Mouse (Mus musculus) ES-Bruce4 (cell line): ENCODE measurements at regions not wholly inside any gene's neighbourhood (a gene's known extent, or its start where the extent isn't known, plus 50 kb on each side); places are given as distances from the start of the nearest gene placed in this dataset.

Experiments
- H3K27ac ChIP-seq: 2 replicates; pipeline ENCODE4 v1.5.1; 2012; ENCODE audit warnings: low read length, inconsistent platforms; ENCODE audit not compliant: insufficient read depth
- H3K27me3 ChIP-seq: 2 replicates; pipeline ENCODE4 v1.6.1; 2012; ENCODE audit warnings: mild to moderate bottlenecking, low read length, inconsistent platforms; ENCODE audit not compliant: control insufficient read depth, poor library complexity, insufficient read depth, severe bottlenecking
- H3K36me3 ChIP-seq: 2 replicates; pipeline ENCODE4 v1.6.1; 2012; ENCODE audit warnings: inconsistent platforms, mild to moderate bottlenecking, low read length, moderate library complexity; ENCODE audit not compliant: control insufficient read depth, poor library complexity, insufficient read depth, severe bottlenecking
- H3K4me1 ChIP-seq: one replicate; pipeline ENCODE4 v1.8.1; 2011; ENCODE audit warnings: low read length; ENCODE audit not compliant: control insufficient read depth, insufficient read depth
- H3K4me3 ChIP-seq: 2 replicates; pipeline ENCODE4 v1.5.1; 2011; ENCODE audit warnings: low read depth, mild to moderate bottlenecking, low read length
- H3K9ac ChIP-seq: 2 replicates; pipeline ENCODE4 v1.6.1; 2012; ENCODE audit warnings: low read depth, mild to moderate bottlenecking, inconsistent platforms; ENCODE audit not compliant: poor library complexity, severe bottlenecking
- H3K9me3 ChIP-seq: replicated peaks from 2 replicates; pipeline ENCODE4 v1.6.1; 2012; ENCODE audit warnings: mild to moderate bottlenecking, low read length, inconsistent platforms; ENCODE audit not compliant: control insufficient read depth, poor library complexity, insufficient read depth, severe bottlenecking
- CTCF ChIP-seq: IDR thresholded peaks from one replicate; pipeline ENCODE4 v1.8.1; 2011; ENCODE audit warnings: low read depth, low read length
- EP300 ChIP-seq: IDR thresholded peaks from 2 replicates; pipeline ENCODE4 v1.6.1; 2011; ENCODE audit warnings: low read depth, low read length; ENCODE audit not compliant: insufficient read depth
- POLR2A ChIP-seq: IDR thresholded peaks from one replicate; pipeline ENCODE4 v1.8.1; 2011; ENCODE audit warnings: low read length; ENCODE audit not compliant: insufficient read depth

GRCm38 (mm10) chr8:8812051-8812806 lies 121.9 kb upstream of the Arglu1 start:
- TF ChIP-seq EP300 (no peak), POLR2A (no peak), CTCF (no peak)
- Histone ChIP-seq H3K27ac (no peak overlapping the region), H3K9ac (no peak overlapping the region), H3K4me1 (no peaks in the 10 kb centered on the region), H3K36me3 (no peaks in the 10 kb centered on the region), H3K27me3 (no peaks in the 10 kb centered on the region), H3K9me3 (peaks cover 3% of the 10 kb centered on the region; the same call in 1 of the 2 replicates), H3K4me3 (no peak overlapping the region)

GRCm38 (mm10) chr8:8810928-8811327 lies 120.6 kb upstream of the Arglu1 start:
- H3K27me3 ChIP-seq, result no peaks in the 10 kb centered on the region
- H3K4me3 ChIP-seq, result no peak overlapping the region
- no peak for TF ChIP-seq EP300
- TF ChIP-seq CTCF, result no peak
- no peak for TF ChIP-seq POLR2A
- H3K9me3 ChIP-seq, result peaks cover 3% of the 10 kb centered on the region; the same call in 1 of the 2 replicates
- no peaks in the 10 kb centered on the region for H3K36me3 ChIP-seq
- no peak overlapping the region for H3K27ac ChIP-seq
- no peaks in the 10 kb centered on the region for H3K4me1 ChIP-seq
- H3K9ac ChIP-seq, result no peak overlapping the region

DNA sequence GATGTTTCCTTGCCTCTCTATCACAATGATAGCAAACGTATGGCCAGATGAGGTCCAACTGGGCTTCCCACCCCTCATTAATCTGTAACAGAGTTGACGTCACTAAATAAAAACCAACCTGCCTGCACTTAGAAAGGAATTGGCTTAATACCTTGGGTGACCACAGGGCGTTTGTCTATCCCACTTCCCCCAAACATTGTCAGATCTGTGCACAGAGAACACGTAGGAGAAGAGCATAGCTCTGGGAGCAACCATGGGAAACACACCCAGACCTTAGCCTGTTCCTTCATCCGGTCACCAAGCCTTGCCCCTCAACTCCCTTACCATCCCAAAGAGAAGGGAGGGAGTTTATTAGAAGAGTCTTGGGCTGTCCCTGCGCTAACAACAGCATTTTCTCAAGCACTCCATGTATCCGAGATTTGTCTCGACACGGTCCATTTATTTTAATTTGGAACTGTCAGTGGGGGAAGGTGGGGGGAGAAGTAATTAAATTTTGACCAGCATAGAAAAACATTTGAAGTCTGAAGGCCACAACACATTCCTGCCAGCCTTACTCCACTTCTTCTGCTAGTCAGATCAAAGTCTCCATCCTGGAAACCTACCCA lies 119.6 kb upstream of the Arglu1 start:
- Histone ChIP-seq H3K4me1 (no peaks in the 10 kb centered on the region), H3K36me3 (no peaks in the 10 kb centered on the region), H3K27ac (no peak overlapping the region), H3K4me3 (no peak overlapping the region), H3K27me3 (no peaks in the 10 kb centered on the region), H3K9ac (no peak overlapping the region), H3K9me3 (peaks cover 3% of the 10 kb centered on the region; the same call in 1 of the 2 replicates)
- TF ChIP-seq EP300, result no peak
- TF ChIP-seq CTCF, result no peak

GRCm38 (mm10) chr8:8809349-8809748 lies 119.0 kb upstream of the Arglu1 start:
- no peaks in the 10 kb centered on the region for H3K4me1 ChIP-seq
- no peak overlapping the region for H3K27ac ChIP-seq
- H3K9ac ChIP-seq, result no peak overlapping the region
- peaks cover 3% of the 10 kb centered on the region; the same call in 1 of the 2 replicates for H3K9me3 ChIP-seq
- H3K27me3 ChIP-seq, result no peaks in the 10 kb centered on the region
- TF ChIP-seq POLR2A (no peak), EP300 (no peak), CTCF (no peak)
- H3K36me3 ChIP-seq, result no peaks in the 10 kb centered on the region
- no peak overlapping the region for H3K4me3 ChIP-seq

DNA sequence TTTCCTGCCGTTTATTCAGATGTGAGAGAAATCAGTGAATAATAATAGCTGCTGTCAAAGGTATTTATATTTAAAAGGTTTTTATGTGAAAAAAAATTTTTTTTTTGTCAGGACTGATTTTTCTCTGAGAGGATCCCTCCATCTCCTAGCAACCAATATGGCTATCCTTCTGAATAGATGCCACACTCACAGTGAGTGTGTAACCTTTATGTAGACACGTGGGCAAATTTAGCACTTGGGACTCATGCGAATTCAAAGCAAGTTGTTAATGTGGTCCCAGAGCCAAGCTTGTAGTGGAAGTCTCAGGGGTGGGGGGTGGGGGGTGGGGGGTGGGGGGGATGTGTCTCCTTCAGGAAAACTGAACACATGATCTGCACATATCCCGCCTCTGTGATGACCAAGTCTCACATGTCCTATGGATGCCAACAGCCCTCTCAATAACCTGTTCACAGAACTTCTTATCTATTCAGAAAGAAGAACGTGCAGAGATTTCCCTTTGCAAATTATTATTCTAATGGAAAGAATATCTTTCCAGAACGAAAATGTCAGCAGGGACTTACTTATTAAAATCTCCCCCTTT lies 112.5 kb upstream of the Arglu1 start:
- no peak overlapping the region for H3K4me3 ChIP-seq

GRCm38 (mm10) chr8:8802317-8802716 lies 112.0 kb upstream of the Arglu1 start:
- Histone ChIP-seq H3K36me3 (no peaks in the 10 kb centered on the region), H3K9me3 (no peaks in the 10 kb centered on the region), H3K4me3 (no peak overlapping the region), H3K27ac (no peak overlapping the region), H3K9ac (no peak overlapping the region), H3K4me1 (no peaks in the 10 kb centered on the region), H3K27me3 (no peaks in the 10 kb centered on the region)
- TF ChIP-seq EP300 (no peak), POLR2A (no peak), CTCF (no peak)

More for the DNA sequence above, 112.5 kb upstream of the Arglu1 start:
- Histone ChIP-seq H3K36me3 (no peaks in the 10 kb centered on the region), H3K9me3 (no peaks in the 10 kb centered on the region), H3K27me3 (no peaks in the 10 kb centered on the region), H3K4me1 (no peaks in the 10 kb centered on the region), H3K9ac (no peak overlapping the region), H3K27ac (no peak overlapping the region)
- no peak for TF ChIP-seq EP300
- no peak for TF ChIP-seq POLR2A
- no peak for TF ChIP-seq CTCF
